Mouse (Mus musculus) frontal cortex, postnatal 36 days (tissue): Measurements from ENCODE around the gene Cfap43.

Source experiments
- DNase-seq, 2 experiments: peaks; one replicate each; pipeline ENCODE4 v3.0.0; 2022; ENCODE audit warnings: low spot score in 2 of 2

Cfap43 gene

DNA sequence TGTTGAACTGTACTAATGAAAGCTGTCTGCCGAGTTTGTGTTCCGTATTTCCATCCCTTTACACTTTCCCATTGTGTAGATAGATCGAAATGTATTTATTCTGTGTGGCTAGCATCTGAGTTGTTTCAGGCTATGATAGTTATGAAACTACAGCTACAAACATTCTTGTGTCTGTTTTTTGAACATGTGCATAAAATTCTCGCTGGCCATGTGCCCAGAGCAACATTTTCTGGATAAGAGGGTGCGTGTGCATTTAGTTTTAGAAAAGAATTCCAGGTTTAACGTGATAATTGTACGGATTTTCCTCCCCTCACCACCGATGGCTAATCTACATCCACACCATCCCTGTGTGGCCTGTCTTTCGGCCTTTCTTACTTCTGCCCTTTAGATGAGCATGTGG lies 205.6 kb downstream of the Cfap43 start:
- peak in 1 of 2 experiments; percentile 16 for DNase-seq

DNA sequence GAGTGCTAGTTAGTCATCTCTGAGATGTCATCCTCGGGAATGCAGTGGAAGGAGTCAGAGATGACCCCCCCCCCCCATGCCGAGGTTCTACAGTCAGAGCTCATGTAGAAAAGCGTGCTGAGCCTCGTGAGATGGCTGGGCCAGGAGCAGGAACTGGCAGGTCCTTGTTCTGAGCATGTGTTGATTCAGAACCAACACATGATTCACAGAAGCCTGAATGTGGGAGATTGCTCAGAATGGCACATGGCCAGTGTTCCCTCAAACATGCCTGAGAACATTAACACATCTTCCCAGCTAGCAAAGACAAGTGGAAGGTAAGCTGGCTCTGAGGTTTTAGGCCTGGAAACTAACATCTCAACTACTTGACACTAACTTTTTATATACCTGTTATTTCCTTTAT lies 208.7 kb downstream of the Cfap43 start:
- peak in 1 of 2 experiments; percentile 42 for DNase-seq

DNA sequence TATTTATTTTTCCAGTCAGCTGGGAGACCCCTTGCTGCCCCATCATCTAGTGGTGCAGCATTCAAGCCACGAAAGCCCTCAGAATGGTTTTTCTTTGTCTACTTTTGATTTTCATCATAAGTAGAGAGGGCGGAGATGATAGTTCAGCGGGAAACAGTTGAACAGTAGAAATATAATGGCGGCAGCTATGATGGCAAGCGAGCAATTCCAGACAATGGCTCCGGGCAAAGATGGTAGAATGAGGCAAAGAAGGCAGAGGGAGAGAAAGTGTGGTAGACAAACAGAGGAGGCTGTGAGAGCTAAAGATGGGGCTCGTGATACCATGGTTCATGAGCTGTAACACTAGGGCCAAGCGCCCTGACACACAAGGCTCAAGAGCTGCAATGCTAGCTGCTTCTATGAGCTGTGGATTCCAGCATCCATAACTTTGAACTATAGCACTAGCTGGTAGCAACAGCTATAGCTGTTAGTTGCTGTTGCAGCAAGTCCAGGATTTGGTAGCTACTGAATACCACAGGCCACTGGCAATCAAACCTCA lies 213.2 kb downstream of the Cfap43 start:
- DNase-seq, result no peak

DNA sequence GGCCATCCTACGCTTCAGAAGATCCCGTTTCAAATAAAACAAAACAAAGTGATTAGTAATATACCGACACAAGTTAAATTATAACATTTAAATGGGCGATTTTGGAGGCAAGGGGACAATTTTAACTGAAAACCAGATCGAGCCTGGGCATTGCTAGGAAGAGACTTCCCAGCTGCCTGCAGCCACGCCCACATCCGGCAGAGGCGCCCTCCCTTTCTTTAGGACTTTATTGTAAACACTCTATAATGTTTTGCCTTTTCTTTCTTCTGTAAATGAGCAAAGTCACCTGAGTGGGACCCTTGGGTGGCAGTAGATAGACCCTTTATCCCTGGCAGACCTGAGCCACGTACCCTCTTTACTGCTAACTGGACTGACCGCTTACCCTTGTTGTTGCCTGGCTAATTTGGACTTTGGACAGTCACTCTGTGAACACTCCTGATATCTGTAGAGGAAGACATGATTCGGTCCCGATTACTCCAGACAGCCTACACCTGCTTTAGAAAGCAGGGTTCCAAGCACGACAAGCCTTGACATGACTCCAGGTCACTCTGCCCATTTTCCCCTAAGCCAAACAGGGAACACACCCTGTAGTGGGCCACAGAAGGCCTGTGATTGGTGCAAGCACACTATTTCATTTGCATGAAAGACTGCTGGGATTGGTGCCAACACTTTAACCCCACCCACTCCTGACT lies 213.9 kb downstream of the Cfap43 start:
- DNase-seq, result no peak

DNA sequence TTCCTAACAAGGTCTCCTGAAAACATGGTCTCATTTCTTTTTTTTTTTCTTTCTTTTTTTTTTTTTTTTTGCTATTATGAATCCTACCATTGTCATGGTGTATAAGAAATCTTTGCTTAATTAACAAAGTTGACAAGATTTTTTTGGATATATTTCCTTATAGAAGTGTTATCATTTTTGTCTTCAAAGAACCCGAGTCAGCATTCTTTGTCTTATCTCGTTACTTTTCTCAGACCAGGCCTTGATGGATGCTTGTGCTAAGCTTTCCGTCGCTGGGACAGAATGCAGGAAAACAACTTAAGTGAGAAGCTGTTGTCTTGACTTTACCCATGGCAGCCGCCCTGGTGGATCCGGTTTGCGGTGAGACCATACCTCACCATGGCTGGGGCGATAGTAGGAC lies 218.6 kb downstream of the Cfap43 start:
- DNase-seq, result no peak

DNA sequence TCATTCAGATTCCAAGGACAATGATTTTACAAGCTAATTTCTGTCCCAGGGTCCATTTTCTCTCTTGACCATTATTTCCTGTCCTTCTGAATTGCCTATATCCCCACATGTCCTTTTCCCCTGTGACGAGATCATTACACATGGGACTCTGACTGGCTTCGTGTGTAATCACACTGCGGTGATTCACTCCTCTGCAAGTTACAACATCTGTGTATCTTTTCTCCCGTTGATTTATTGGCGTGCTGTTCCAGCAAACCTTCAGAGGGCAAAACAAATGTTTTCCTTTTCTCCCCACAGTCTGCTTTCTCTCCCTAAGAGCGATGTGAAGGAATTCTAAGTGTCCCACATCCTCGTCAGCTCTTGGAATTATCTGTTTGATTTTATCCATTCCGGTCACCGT lies 219.3 kb downstream of the Cfap43 start:
- DNase-seq, result no peak

DNA sequence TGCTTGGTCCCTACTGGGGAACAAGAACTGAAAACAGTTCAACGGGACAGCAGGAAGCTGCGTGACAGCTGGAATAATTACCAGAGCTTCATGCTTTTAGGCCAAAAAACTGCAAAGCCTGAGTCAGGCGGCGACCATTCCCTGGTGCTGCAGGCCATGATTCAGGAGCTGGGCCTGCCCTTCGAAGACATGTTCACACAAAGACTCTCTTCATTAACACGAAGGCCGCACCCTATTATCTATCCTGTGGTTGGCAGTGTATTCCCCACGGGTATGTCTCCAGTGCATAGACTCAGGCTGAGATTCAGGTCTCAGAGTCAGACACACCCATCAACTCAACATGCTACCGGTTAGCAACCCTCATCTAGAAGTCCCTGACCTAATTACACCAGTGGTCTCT lies 220.8 kb downstream of the Cfap43 start:
- DNase-seq, result no peak

DNA sequence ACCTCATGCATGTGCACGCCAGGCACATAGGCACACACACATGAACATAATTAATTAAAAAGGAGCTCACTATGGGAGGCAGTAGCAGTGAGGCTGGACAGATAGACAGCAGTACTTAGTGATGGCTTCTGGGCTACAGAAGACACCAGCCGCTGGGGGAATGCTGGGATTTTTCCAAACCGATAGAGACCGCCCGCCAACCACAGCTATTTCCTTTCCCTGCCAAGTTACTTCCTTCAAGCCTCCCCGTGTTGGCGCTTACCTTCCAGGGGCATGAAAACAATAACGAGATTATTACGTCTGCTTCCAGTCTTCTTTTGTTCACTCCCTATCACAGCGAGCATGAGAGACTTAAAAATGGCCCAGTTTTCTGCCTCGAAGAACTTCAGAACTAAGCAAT lies 222.0 kb downstream of the Cfap43 start:
- no peak for DNase-seq

DNA sequence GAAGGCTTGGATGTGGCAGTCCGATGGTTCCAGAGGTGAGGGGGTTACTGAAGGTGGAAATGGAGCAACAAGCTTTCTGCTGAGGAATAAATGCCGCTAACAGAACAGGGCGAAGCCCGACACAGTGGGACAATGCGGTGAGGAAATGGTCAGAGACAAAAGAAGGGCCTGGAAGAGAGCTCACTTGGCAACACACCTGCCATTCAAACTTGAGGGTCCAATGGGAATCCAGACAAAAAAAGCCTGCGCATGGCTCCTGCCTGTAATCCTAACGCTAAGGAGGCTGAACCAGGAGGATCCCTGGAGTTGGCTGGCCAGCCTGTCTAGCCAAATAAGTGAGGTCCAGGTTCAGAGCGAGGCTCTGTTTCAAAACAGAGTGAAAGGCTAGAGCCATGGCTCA lies 222.7 kb downstream of the Cfap43 start:
- DNase-seq, result no peak

DNA sequence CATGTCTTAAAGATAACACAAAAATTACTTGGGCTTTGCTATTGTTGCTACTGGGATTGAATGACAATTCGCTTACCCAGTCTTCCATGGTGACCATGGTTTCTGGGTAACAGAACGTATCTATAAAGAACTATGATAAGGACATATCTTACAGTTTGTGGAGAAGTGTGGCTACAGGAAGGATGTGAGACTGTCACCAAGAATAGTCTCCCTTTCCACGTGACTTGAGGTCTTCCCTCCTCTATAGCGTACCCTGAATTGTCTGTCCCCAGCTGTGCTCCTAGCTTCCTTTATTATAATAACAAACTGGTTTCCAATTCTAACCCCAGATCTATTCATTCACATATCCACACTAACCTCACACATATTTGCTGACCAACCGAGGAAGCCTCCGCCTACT lies 223.4 kb downstream of the Cfap43 start:
- no peak for DNase-seq

DNA sequence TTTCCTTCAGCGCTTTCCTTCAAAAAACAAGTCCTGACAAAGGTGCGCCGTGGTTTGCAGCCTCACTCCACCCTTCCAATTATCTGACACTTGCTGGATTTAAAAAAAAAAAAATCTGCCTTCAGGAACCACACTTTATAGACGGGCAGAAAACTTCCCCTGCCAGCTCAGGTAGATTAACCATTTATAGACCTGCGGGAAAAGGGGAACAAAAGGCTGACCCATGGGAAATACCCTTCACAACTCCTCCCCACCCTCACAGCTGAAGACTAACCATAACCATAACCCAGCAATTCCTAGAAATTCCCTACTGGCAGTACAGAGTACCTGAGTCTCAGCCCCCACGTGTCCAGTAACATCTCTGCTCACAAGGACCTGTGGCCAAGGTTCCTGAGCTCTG lies 227.1 kb downstream of the Cfap43 start, which contains the start of gene Col17a1:
TSS of gene Col17a1 (minus strand) at position 101 of the 400 bp plus-strand sequence.
- DNase-seq, result no peak

DNA sequence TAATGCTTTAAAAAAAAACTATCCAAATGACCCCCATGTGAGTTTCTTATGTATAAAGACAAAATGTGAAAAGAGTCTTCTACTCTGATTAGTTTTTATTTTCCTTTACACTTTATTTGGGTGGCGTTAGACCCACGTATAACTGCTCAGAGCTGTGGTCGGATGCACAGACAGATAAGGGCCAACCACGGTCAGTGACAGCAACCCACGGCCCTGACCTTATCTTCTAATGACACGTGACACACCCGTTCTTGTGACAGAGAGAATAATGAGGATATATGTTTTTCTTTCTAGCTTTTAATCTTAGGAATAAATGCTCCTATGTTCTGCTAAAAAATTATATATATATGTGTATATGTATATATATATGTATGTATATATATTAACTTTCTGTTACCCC lies 229.5 kb downstream of the Cfap43 start:
- DNase-seq, result no peak
